Mouse (Mus musculus) heart, embryonic 14.5 days (tissue): Measurements from ENCODE around the gene Gulp1. TPM values are rescaled to one million over a fixed set of nuclear protein-coding genes. Genes with fewer than 3 reads are reported as not detected.

Experiments used
- ATAC-seq: fragments of 200-750 bp; cut with Nextera tagmentation; 2 replicates; pipeline ENCODE4 v1.8.0; 2017; ENCODE audit warnings: low read depth, moderate TSS enrichment; ENCODE audit not compliant: insufficient number of reproducible peaks, insufficient read depth, low FRiP score
- H3K27ac ChIP-seq, 2 experiments: fragments of 200-500 bp in 1 of 2; fragments of 300-500 bp in 1 of 2; sonication (generic) in 1 of 2; replicated peaks in 1 of 2; 2 replicates each; pipeline ENCODE4 v1.5.1; 2012 to 2014; ENCODE audit warnings: low read depth in 2 of 2, low read length in 2 of 2, control low read depth in 1 of 2, mild to moderate bottlenecking in 1 of 2, mixed read lengths in 1 of 2; ENCODE audit not compliant: control insufficient read depth in 1 of 2, insufficient read depth in 1 of 2
- H3K27me3 ChIP-seq: fragments of 300-500 bp; sonication (generic); 2 replicates; pipeline ENCODE4 v1.6.1; 2014; ENCODE audit warnings: mild to moderate bottlenecking, low read length, control low read depth; ENCODE audit not compliant: control insufficient read depth, insufficient read depth
- H3K36me3 ChIP-seq: fragments of 300-500 bp; sonication (generic); 2 replicates; pipeline ENCODE4 v1.6.1; 2014; ENCODE audit warnings: mild to moderate bottlenecking, control low read depth, low read length, mixed read lengths; ENCODE audit not compliant: control insufficient read depth, insufficient read depth
- H3K4me1 ChIP-seq, 2 experiments: fragments of 200-500 bp in 1 of 2; fragments of 300-500 bp in 1 of 2; sonication (generic) in 1 of 2; 2 replicates each; pipeline ENCODE4 v1.6.1; 2012 to 2014; ENCODE audit warnings: low read length in 2 of 2, control low read depth in 1 of 2, mixed read lengths in 1 of 2; ENCODE audit not compliant: control insufficient read depth in 2 of 2, insufficient read depth in 2 of 2
- H3K4me2 ChIP-seq: fragments of 300-500 bp; sonication (generic); 2 replicates; pipeline ENCODE4 v1.6.1; 2014; ENCODE audit warnings: mild to moderate bottlenecking, low read length
- H3K4me3 ChIP-seq, 2 experiments: fragments of 200-500 bp in 1 of 2; fragments of 300-500 bp in 1 of 2; sonication (generic) in 1 of 2; 2 replicates each; pipeline ENCODE4 v1.5.1; 2012 to 2014; ENCODE audit warnings: low read length in 2 of 2, mild to moderate bottlenecking in 2 of 2, control low read depth in 1 of 2, low read depth in 1 of 2, moderate library complexity in 1 of 2; ENCODE audit not compliant: control insufficient read depth in 1 of 2, insufficient read depth in 1 of 2
- H3K9ac ChIP-seq: fragments of 300-500 bp; sonication (generic); 2 replicates; pipeline ENCODE4 v1.6.1; 2014; ENCODE audit warnings: mild to moderate bottlenecking, low read length
- H3K9me3 ChIP-seq: fragments of 300-500 bp; sonication (generic); 2 replicates; pipeline ENCODE4 v1.6.1; 2016; ENCODE audit warnings: low read length, control low read depth; ENCODE audit not compliant: control insufficient read depth
- WGBS: fragments of 180-500 bp; shearing (Covaris S2); extraction: QIAGEN DNeasy Blood & Tissue Kit; methylation state at CpG from one replicate; pipeline ENCODE4 v1.1.7; 2014; 5-methylcytosine and 5-hydroxymethylcytosine counted together
- polyA plus RNA-seq: library from polyadenylated mRNA; unstranded; fragments of >200 nt; fragmentation: Nextera tagmentation; extraction: Ambion mirVana; gene quantifications from 2 replicates; pipeline ENCODE4 v1.2.1, GENCODE M21; 2014

Gene Gulp1
- 12.1 and 15.3 TPM in 2 replicates for polyA plus RNA-seq

GRCm38 (mm10) chr1:44551461-44552370 is at the start of gene Gulp1:
Gene Gulp1 (plus strand): TSS chr1:44551511.
- under 1% methylated on average over 55 of the region's 55 CpGs for WGBS
- peak; percentile 86 for ATAC-seq
- Histone ChIP-seq H3K9ac (peak within 1 kb of the TSS; percentile 84), H3K4me1 (peaks cover 0 to 17% of the 10 kb centered on the region in 2 experiments), H3K27me3 (no peaks in the 10 kb centered on the region), H3K9me3 (no peaks in the 10 kb centered on the region), H3K27ac (peak within 1 kb of the TSS; percentile 80 to 88), H3K36me3 (no peaks in the 10 kb centered on the region), H3K4me2 (peak within 1 kb of the TSS; percentile 79), H3K4me3 (peak within 1 kb of the TSS; percentile 60 to 77)

- WGBS, result 56% methylated on average over 6 of the region's 6 CpGs
- H3K4me1 ChIP-seq, result peaks cover 0 to 17% of the 10 kb centered on the region in 2 experiments
- H3K9me3 ChIP-seq, result no peaks in the 10 kb centered on the region
- H3K4me2 ChIP-seq, result no peak overlapping the region
- H3K27ac ChIP-seq, result no peak overlapping the region
- H3K27me3 ChIP-seq, result no peaks in the 10 kb centered on the region
- no peaks in the 10 kb centered on the region for H3K36me3 ChIP-seq
- no peak overlapping the region for H3K9ac ChIP-seq
- no peak overlapping the region for H3K4me3 ChIP-seq
- no peak for ATAC-seq
These were observed 1.1 kb upstream of the Gulp1 start for GRCm38 (mm10) chr1:44550261-44550660.

- WGBS, result 9% methylated on average over 15 of the region's 15 CpGs
- Histone ChIP-seq H3K4me1 (peaks cover 0 to 17% of the 10 kb centered on the region in 2 experiments), H3K36me3 (no peaks in the 10 kb centered on the region), H3K4me3 (peak overlapping the region; percentile 60 to 77), H3K27ac (peak overlapping the region; percentile 80 to 88), H3K27me3 (no peaks in the 10 kb centered on the region), H3K9me3 (no peaks in the 10 kb centered on the region), H3K9ac (peak overlapping the region; percentile 84), H3K4me2 (peak overlapping the region; percentile 79)
- ATAC-seq, result peak; percentile 73
These were observed 1.1 kb downstream of the Gulp1 start for GRCm38 (mm10) chr1:44552371-44552841.

GRCm38 (mm10) chr1:44553166-44553898 is 2.0 kb downstream of the Gulp1 start:
- Histone ChIP-seq H3K27me3 (no peaks in the 10 kb centered on the region), H3K9me3 (no peaks in the 10 kb centered on the region), H3K4me3 (peak overlapping the region in 1 of 2 experiments; percentile 77; a peak in 2 of 4 replicates), H3K27ac (peak overlapping the region; percentile 9 to 88; a peak in 2 of 4 replicates), H3K4me2 (peak overlapping the region; percentile 79), H3K4me1 (peaks cover 0 to 17% of the 10 kb centered on the region in 2 experiments), H3K36me3 (no peaks in the 10 kb centered on the region), H3K9ac (peak overlapping the region; percentile 84)
- 26% methylated on average over 6 of the region's 6 CpGs for WGBS
- no peak for ATAC-seq

GRCm38 (mm10) chr1:44567431-44567830 is 16.1 kb downstream of the Gulp1 start:
- Histone ChIP-seq H3K9ac (no peak overlapping the region), H3K9me3 (no peaks in the 10 kb centered on the region), H3K4me3 (no peak overlapping the region), H3K36me3 (no peaks in the 10 kb centered on the region), H3K4me2 (no peak overlapping the region), H3K27ac (no peak overlapping the region), H3K4me1 (no peaks in the 10 kb centered on the region), H3K27me3 (no peaks in the 10 kb centered on the region)
- WGBS, result 72% methylated on average over 4 of the region's 4 CpGs
- no peak for ATAC-seq

- Histone ChIP-seq H3K27ac (no peak overlapping the region), H3K36me3 (no peaks in the 10 kb centered on the region), H3K4me1 (no peaks in the 10 kb centered on the region), H3K4me2 (no peak overlapping the region), H3K27me3 (no peaks in the 10 kb centered on the region), H3K9ac (no peak overlapping the region), H3K4me3 (no peak overlapping the region), H3K9me3 (no peaks in the 10 kb centered on the region)
- 81% methylated on average over 2 of the region's 2 CpGs for WGBS
- no peak for ATAC-seq
These were observed 17.0 kb downstream of the Gulp1 start for GRCm38 (mm10) chr1:44568296-44568695.

GRCm38 (mm10) chr1:44576001-44576400 is 24.7 kb downstream of the Gulp1 start:
- ATAC-seq, result no peak
- Histone ChIP-seq H3K36me3 (no peaks in the 10 kb centered on the region), H3K4me3 (no peak overlapping the region), H3K9ac (no peak overlapping the region), H3K4me2 (no peak overlapping the region), H3K27me3 (no peaks in the 10 kb centered on the region), H3K27ac (no peak overlapping the region), H3K9me3 (no peaks in the 10 kb centered on the region), H3K4me1 (no peaks in the 10 kb centered on the region)
- WGBS, result 91% methylated on average over 1 of the region's 1 CpGs
